Mouse (Mus musculus) ES-Bruce4 (cell line): ENCODE measurements around the gene Asic1. TPM values are rescaled to one million over a fixed set of nuclear protein-coding genes. Genes with fewer than 3 reads are reported as not detected.

Source experiments
- H3K27ac ChIP-seq: 2 replicates; pipeline ENCODE4 v1.5.1; 2012; ENCODE audit warnings: low read length, inconsistent platforms; ENCODE audit not compliant: insufficient read depth
- H3K27me3 ChIP-seq: 2 replicates; pipeline ENCODE4 v1.6.1; 2012; ENCODE audit warnings: mild to moderate bottlenecking, low read length, inconsistent platforms; ENCODE audit not compliant: control insufficient read depth, poor library complexity, insufficient read depth, severe bottlenecking
- H3K36me3 ChIP-seq: 2 replicates; pipeline ENCODE4 v1.6.1; 2012; ENCODE audit warnings: inconsistent platforms, mild to moderate bottlenecking, low read length, moderate library complexity; ENCODE audit not compliant: control insufficient read depth, poor library complexity, insufficient read depth, severe bottlenecking
- H3K4me1 ChIP-seq: one replicate; pipeline ENCODE4 v1.8.1; 2011; ENCODE audit warnings: low read length; ENCODE audit not compliant: control insufficient read depth, insufficient read depth
- H3K4me3 ChIP-seq: 2 replicates; pipeline ENCODE4 v1.5.1; 2011; ENCODE audit warnings: low read depth, mild to moderate bottlenecking, low read length
- H3K9ac ChIP-seq: 2 replicates; pipeline ENCODE4 v1.6.1; 2012; ENCODE audit warnings: low read depth, mild to moderate bottlenecking, inconsistent platforms; ENCODE audit not compliant: poor library complexity, severe bottlenecking
- H3K9me3 ChIP-seq: replicated peaks from 2 replicates; pipeline ENCODE4 v1.6.1; 2012; ENCODE audit warnings: mild to moderate bottlenecking, low read length, inconsistent platforms; ENCODE audit not compliant: control insufficient read depth, poor library complexity, insufficient read depth, severe bottlenecking
- CTCF ChIP-seq: IDR thresholded peaks from one replicate; pipeline ENCODE4 v1.8.1; 2011; ENCODE audit warnings: low read depth, low read length
- EP300 ChIP-seq: IDR thresholded peaks from 2 replicates; pipeline ENCODE4 v1.6.1; 2011; ENCODE audit warnings: low read depth, low read length; ENCODE audit not compliant: insufficient read depth
- POLR2A ChIP-seq: IDR thresholded peaks from one replicate; pipeline ENCODE4 v1.8.1; 2011; ENCODE audit warnings: low read length; ENCODE audit not compliant: insufficient read depth
- polyA plus RNA-seq: library from polyadenylated mRNA; stranded (reverse); fragments of >200 nt; gene quantifications from 2 replicates; pipeline ENCODE4 v1.2.4, GENCODE M21; 2011; ENCODE audit warnings: low read depth; ENCODE audit not compliant: missing spikeins, insufficient read depth, insufficient read length

Asic1 gene
- polyA plus RNA-seq, 1 experiment = 3.9 TPM

GRCm38 (mm10) chr15:99705440-99706048 is 35.4 kb downstream of the Asic1 start, which contains the start of gene Gm17349:
Gm17349 (minus strand) TSS chr15:99705490.
- H3K27ac ChIP-seq = peak within 1 kb of the TSS; percentile 89
- H3K27me3 ChIP-seq = no peaks in the 10 kb centered on the region
- no peaks in the 10 kb centered on the region for H3K4me1 ChIP-seq
- H3K4me3 ChIP-seq = peak within 1 kb of the TSS; percentile 53
- H3K9ac ChIP-seq = peak within 1 kb of the TSS; percentile 93
- TF ChIP-seq CTCF = peak; percentile 85
- TF ChIP-seq EP300 = no peak
- no peak for TF ChIP-seq POLR2A
- peaks cover 32% of the 10 kb centered on the region for H3K36me3 ChIP-seq
- H3K9me3 ChIP-seq = no peaks in the 10 kb centered on the region

- no peak for TF ChIP-seq POLR2A
- no peak for TF ChIP-seq EP300
- no peak for TF ChIP-seq CTCF
- no peak overlapping the region for H3K27ac ChIP-seq
- H3K9me3 ChIP-seq = no peaks in the 10 kb centered on the region
- peaks cover 43% of the 10 kb centered on the region for H3K36me3 ChIP-seq
- peaks cover 1% of the 10 kb centered on the region for H3K4me1 ChIP-seq
- H3K4me3 ChIP-seq = no peak overlapping the region; the same call in 1 of the 2 replicates
- no peaks in the 10 kb centered on the region for H3K27me3 ChIP-seq
- H3K9ac ChIP-seq = peak overlapping the region; percentile 28; the same call in 1 of the 2 replicates
These were observed 38.0 kb downstream of the Asic1 start for GRCm38 (mm10) chr15:99708176-99708575.

DNA sequence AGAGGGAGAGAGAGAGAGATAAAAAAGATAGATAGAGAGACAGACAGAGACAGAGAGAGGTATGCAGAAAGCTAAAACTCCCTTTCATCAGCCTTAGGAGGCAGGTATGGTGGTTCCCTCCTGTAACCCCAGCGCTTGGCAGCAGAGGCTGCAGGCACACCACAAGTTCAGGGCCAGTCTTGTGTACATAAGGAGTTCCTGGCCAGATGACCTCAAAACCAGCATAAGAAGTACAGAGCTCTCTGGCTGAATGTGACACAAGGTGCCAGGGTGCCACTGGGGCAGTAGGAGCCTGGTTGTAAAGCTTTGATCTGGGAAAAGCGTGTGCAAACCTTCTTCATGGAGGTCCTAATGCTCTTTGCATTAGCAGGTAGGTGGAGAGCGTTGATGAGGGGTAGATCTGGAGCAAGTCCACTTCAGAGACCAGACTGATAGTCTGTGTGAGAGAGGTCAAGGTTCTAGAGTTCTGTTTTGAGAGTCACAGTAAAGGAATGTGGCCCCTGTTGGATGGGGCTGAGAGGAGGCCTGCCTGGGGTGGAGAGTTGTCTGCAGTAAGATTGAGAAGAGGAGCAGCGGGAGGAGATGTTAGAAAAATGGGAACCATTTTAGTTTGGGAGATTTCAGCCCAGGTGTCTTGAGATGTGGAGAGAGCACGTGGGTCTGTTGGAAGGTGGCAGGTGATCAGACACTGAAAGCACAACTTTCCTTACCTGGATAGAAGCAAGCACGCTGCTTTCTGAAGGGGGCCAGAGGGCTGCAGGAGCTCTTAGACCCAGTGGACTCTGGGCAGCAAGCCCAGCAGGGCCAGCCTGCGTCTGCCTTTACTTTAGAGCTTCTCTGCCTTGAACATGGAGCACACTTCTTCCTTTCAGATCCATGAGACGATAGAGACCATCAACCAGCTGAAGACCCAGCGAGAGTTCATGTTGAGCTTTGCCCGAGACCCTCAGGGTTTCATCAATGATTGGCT is 40.3 kb downstream of the Asic1 start:
- TF ChIP-seq CTCF (no peak), POLR2A (no peak), EP300 (no peak)
- H3K36me3 ChIP-seq = peaks cover 43% of the 10 kb centered on the region
- H3K27me3 ChIP-seq = no peaks in the 10 kb centered on the region
- H3K4me3 ChIP-seq = no peak overlapping the region
- H3K4me1 ChIP-seq = peaks cover 10% of the 10 kb centered on the region
- no peak overlapping the region for H3K27ac ChIP-seq
- no peak overlapping the region for H3K9ac ChIP-seq
- no peaks in the 10 kb centered on the region for H3K9me3 ChIP-seq

- peak overlapping the region; percentile 11; the same call in 1 of the 2 replicates for H3K27ac ChIP-seq
- peaks cover 38% of the 10 kb centered on the region for H3K36me3 ChIP-seq
- H3K27me3 ChIP-seq = no peaks in the 10 kb centered on the region
- H3K9me3 ChIP-seq = no peaks in the 10 kb centered on the region
- peaks cover 10% of the 10 kb centered on the region for H3K4me1 ChIP-seq
- H3K4me3 ChIP-seq = no peak overlapping the region
- TF ChIP-seq EP300 (no peak), CTCF (no peak), POLR2A (no peak)
- H3K9ac ChIP-seq = no peak overlapping the region
These were observed 41.3 kb downstream of the Asic1 start for GRCm38 (mm10) chr15:99711491-99711890.

DNA sequence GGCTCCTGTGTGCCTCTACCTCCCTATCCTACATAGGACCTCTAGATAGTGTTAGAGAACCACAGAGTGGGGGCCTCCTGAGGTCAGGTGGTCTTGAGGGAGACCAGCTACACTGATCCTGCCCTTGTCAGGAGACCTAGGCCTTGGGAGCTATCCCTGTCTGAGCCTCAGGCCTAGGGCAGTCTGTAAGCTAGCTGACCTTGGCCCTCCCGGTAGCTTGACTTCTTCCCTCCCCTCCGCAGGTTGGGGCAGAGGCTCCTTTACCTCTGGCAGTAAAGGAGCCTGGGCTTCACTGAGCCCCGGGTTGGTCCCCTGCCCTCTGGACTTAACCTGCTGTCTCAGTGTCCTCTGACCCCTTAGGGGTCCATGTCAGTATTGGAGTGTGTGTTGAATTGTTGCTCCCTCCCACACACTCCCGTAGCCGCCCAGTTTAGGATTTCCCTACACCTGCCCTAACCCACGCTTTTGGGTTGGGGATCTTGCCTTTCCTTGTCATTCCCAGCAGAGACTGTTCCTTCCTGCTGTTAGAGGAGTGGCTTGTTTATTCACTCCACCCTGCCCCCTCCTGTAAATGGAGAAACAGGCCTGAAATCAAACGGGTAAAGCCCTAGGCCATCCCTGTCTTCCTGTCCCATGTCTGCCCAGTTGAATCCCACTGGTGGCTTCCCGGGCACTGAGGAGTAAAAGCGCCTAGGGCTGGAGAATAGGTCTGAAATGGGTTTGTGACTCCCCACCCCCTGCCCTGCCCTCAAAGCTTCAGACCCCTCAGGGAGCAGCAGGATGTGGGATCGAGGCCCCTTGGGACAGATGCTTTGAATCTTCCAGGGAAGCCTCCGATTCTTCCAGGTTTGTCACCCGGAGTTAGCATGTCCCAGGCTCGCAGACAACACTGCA is 42.7 kb downstream of the Asic1 start:
- Histone ChIP-seq H3K4me1 (peaks cover 10% of the 10 kb centered on the region), H3K36me3 (peaks cover 30% of the 10 kb centered on the region), H3K9ac (no peak overlapping the region), H3K27me3 (no peaks in the 10 kb centered on the region), H3K27ac (peak overlapping the region; percentile 74), H3K9me3 (no peaks in the 10 kb centered on the region), H3K4me3 (no peak overlapping the region)
- TF ChIP-seq EP300 (0 out of 2 replicates have a peak, but pooled peaks have one; percentile 43), CTCF (no peak)
